In genomic region chr11:20041164-20041920, GRCm38 (mm10) we compare ENCODE assay signal across 11 mouse cellular contexts.
A peak's percentile ranks its signal among the peaks of the same experiment; 100 is the strongest.
DNase-seq lines count a peak whose midpoint lies in the region; ATAC-seq and TF ChIP-seq lines count a peak whose summit lies in the region.
"Had no signal": no experiment of that assay in that cellular context is flagged by ENCODE, and none has a peak within 500 bp of the region (broad histone marks: within the 10 kb centered on the region; RNA-seq: fewer than 3 reads in every experiment).

No protein-coding gene starts in this region.

- H3K4me2 ChIP-seq in liver, embryonic 16.5 days (ENCODE audit: low read depth, low read length) = no peak overlapping the region
- no peak overlapping the region for H3K4me2 ChIP-seq in liver, embryonic 11.5 days
- no peak overlapping the region for H3K4me2 ChIP-seq in limb, embryonic 15.5 days
- H3K4me2 ChIP-seq: lung, embryonic 14.5 days had no signal

- no peak overlapping the region for H3K4me3 ChIP-seq in liver, embryonic 16.5 days (ENCODE audit: low read depth, low read length)
- no peak overlapping the region for H3K4me3 ChIP-seq in liver, embryonic 11.5 days (ENCODE audit: low read depth, low read length)
- no peak overlapping the region for H3K4me3 ChIP-seq in cortical plate, adult 2 months (ENCODE audit: insufficient read depth, low read length)
- H3K4me3 ChIP-seq in kidney, adult 2 months (ENCODE audit: insufficient read depth, low read depth, low read length) = no peak overlapping the region
- H3K4me3 ChIP-seq in limb, embryonic 15.5 days = no peak overlapping the region

- no peak for DNase-seq in liver, embryonic 11.5 days (ENCODE audit: low spot score)
- peak; percentile 28 for DNase-seq in kidney, adult 2 months
- DNase-seq in urinary bladder, postnatal 14 days (ENCODE audit: low spot score) = no peak
- no peak for DNase-seq in gastrocnemius, adult 18-20 months (ENCODE audit: low spot score)
- DNase-seq: adrenal gland, postnatal 14 days; cerebellum, adult 9-10 months; lung, embryonic 14.5 days had no signal

- ATAC-seq in liver, embryonic 16.5 days (ENCODE audit: low read depth) = 0 out of 2 replicates have a peak, but pooled peaks have one; percentile 7
- no peak for ATAC-seq in liver, embryonic 11.5 days (replicated peaks; ENCODE audit: low FRiP score)
- no peak; the same call in 1 of the 2 replicates for ATAC-seq in limb, embryonic 15.5 days (ENCODE audit: insufficient number of reproducible peaks, low FRiP score, low TSS enrichment, low read depth)
- ATAC-seq in erythroid progenitor cell, adult 5-6 weeks (replicated peaks; ENCODE audit: low FRiP score, poor library complexity, severe bottlenecking) = no peak

- no peaks in the 10 kb centered on the region for H3K36me3 ChIP-seq in liver, embryonic 16.5 days (ENCODE audit: control insufficient read depth, insufficient read depth)
- H3K36me3 ChIP-seq in liver, embryonic 11.5 days (ENCODE audit: control insufficient read depth, insufficient read depth, low read length) = no peaks in the 10 kb centered on the region
- H3K36me3 ChIP-seq in kidney, adult 2 months (ENCODE audit: control insufficient read depth, insufficient read depth, low read length) = no peaks in the 10 kb centered on the region
- H3K36me3 ChIP-seq in limb, embryonic 15.5 days = no peaks in the 10 kb centered on the region

- peaks cover 13% of the 10 kb centered on the region for H3K4me1 ChIP-seq in liver, embryonic 16.5 days (ENCODE audit: control insufficient read depth, low read depth, low read length)
- H3K4me1 ChIP-seq in liver, embryonic 11.5 days (replicated peaks; ENCODE audit: control insufficient read depth, insufficient read depth, low read length) = peaks cover 12% of the 10 kb centered on the region
- peaks cover 14% of the 10 kb centered on the region for H3K4me1 ChIP-seq in cortical plate, adult 2 months (ENCODE audit: control insufficient read depth, insufficient read depth, low read length)
- no peaks in the 10 kb centered on the region for H3K4me1 ChIP-seq in kidney, adult 2 months (ENCODE audit: control insufficient read depth, insufficient read depth, low read length)
- H3K4me1 ChIP-seq in limb, embryonic 15.5 days = peaks cover 34% of the 10 kb centered on the region

- H3K9ac ChIP-seq in liver, embryonic 16.5 days (ENCODE audit: low read depth, low read length) = no peak overlapping the region
- H3K9ac ChIP-seq in liver, embryonic 11.5 days (ENCODE audit: low read depth, low read length) = no peak overlapping the region
- no peak overlapping the region for H3K9ac ChIP-seq in limb, embryonic 15.5 days
- H3K9ac ChIP-seq: lung, embryonic 14.5 days had no signal

- H3K27ac ChIP-seq in liver, embryonic 16.5 days (ENCODE audit: low read length) = no peak overlapping the region
- no peak overlapping the region for H3K27ac ChIP-seq in liver, embryonic 11.5 days (ENCODE audit: low read depth, low read length)
- peak overlapping the region; percentile 86 for H3K27ac ChIP-seq in cortical plate, adult 2 months (ENCODE audit: insufficient read depth, low read length)
- no peak overlapping the region for H3K27ac ChIP-seq in kidney, adult 2 months (ENCODE audit: insufficient read depth, low read depth, low read length)
- H3K27ac ChIP-seq in limb, embryonic 15.5 days = peak overlapping the region; percentile 43

- 39% methylated on average over 6 of the region's 6 CpGs for WGBS in liver, embryonic 16.5 days (ENCODE audit: insufficient replicate concordance)
- 46% methylated on average over 6 of the region's 6 CpGs for WGBS in liver, embryonic 11.5 days
- WGBS in kidney, adult 2 months = 35% methylated on average over 6 of the region's 6 CpGs
- 18% methylated on average over 6 of the region's 6 CpGs for WGBS in limb, embryonic 15.5 days

- no peak for TF ChIP-seq POLR2A in cortical plate, adult 2 months (IDR thresholded peaks at IDR 0.05; ENCODE audit: extremely low read depth, insufficient read depth, low read length)
- no peak for TF ChIP-seq POLR2A in kidney, adult 2 months (IDR thresholded peaks at IDR 0.05; ENCODE audit: low read depth, low read length)

- no peaks in the 10 kb centered on the region for H3K9me3 ChIP-seq in liver, embryonic 16.5 days (replicated peaks; ENCODE audit: control insufficient read depth, low read length)
- no peaks in the 10 kb centered on the region for H3K9me3 ChIP-seq in liver, embryonic 11.5 days (ENCODE audit: control insufficient read depth, low read length)
- H3K9me3 ChIP-seq in limb, embryonic 15.5 days = no peaks in the 10 kb centered on the region

- no peak for TF ChIP-seq CTCF in cortical plate, adult 2 months (IDR thresholded peaks at IDR 0.05; ENCODE audit: extremely low read depth, insufficient read depth, low read length)
- TF ChIP-seq CTCF in kidney, adult 2 months (conservative IDR thresholded peaks at IDR 0.05; ENCODE audit: insufficient read depth, insufficient read length, low read depth, low read length) = no peak

- no peaks in the 10 kb centered on the region for H3K27me3 ChIP-seq in liver, embryonic 16.5 days (ENCODE audit: control insufficient read depth, insufficient read depth, low read depth, low read length)
- H3K27me3 ChIP-seq in liver, embryonic 11.5 days (replicated peaks; ENCODE audit: control insufficient read depth, insufficient read depth, low read length) = no peaks in the 10 kb centered on the region
- no peaks in the 10 kb centered on the region for H3K27me3 ChIP-seq in kidney, adult 2 months (replicated peaks; ENCODE audit: control insufficient read depth, insufficient read depth, low read length)
- H3K27me3 ChIP-seq in limb, embryonic 15.5 days = no peaks in the 10 kb centered on the region

Comparison
In these comparisons a context has a peak if more than half of its experiments do, and no peak if none do; other contexts are left out.
1. H3K27ac ChIP-seq: peak in cortical plate, adult 2 months (single experiment) and limb, embryonic 15.5 days (single experiment); none in liver, embryonic 16.5 days (single experiment), liver, embryonic 11.5 days (single experiment) and kidney, adult 2 months (single experiment).